Mouse (Mus musculus): Measurements from ENCODE around the gene Ergic1. TPM values are rescaled to one million over a fixed set of nuclear protein-coding genes. Genes with fewer than 3 reads are reported as not detected.

Ergic1 gene
- polyA plus RNA-seq, 1 experiment = 114 TPM

DNA sequence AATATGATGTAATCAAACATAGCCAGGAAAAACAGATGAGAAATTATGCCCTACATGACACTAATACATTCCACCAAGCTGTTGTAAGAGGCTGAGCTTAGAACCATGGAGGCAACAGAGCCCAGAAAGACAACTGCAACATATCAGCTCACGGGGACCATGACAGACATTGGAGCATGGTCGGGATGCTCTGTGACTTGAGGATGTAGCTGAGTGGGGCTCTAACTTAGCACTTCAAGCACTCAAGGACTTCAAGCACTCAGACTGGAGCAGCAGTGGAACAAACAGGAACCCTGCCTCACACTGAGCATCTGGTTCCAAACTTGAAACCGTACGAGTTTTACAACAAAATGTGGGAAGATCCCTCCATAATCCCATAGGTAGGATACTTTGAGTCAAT, 45.6 kb upstream of the Ergic1 start:
- no peaks in the 10 kb centered on the region for H3K36me3 ChIP-seq (ENCODE audit: control insufficient read depth, insufficient read depth)
- H3K79me3 ChIP-seq (ENCODE audit: low read depth) = no peaks in the 10 kb centered on the region
- H3ac ChIP-seq (ENCODE audit: control insufficient read depth, insufficient read length, low read depth) = no peak overlapping the region
- H3K27me3 ChIP-seq (ENCODE audit: control insufficient read depth, insufficient read depth, insufficient read length) = no peaks in the 10 kb centered on the region
- H3K79me2 ChIP-seq (ENCODE audit: control insufficient read depth, insufficient read depth) = no peaks in the 10 kb centered on the region
- no peak overlapping the region for H3K4me3 ChIP-seq (ENCODE audit: insufficient read depth, poor library complexity, severe bottlenecking)
- no peak for TF ChIP-seq CEBPB (IDR thresholded peaks at IDR 0.05; ENCODE audit: low read depth)
- no peak for TF ChIP-seq MAX (IDR thresholded peaks at IDR 0.05)
- no peak for TF ChIP-seq FOSL1 (IDR thresholded peaks at IDR 0.05; ENCODE audit: insufficient read depth, low read length, poor library complexity, severe bottlenecking)
- TF ChIP-seq MYOG (IDR thresholded peaks at IDR 0.05; ENCODE audit: control insufficient read depth, extremely low read depth, insufficient read length) = no peak
- TF ChIP-seq USF1 (IDR thresholded peaks at IDR 0.05; ENCODE audit: low read depth) = no peak
- TF ChIP-seq MYOD1 (IDR thresholded peaks at IDR 0.05; ENCODE audit: control insufficient read depth, insufficient read length, low read depth) = no peak
- no peak for TF ChIP-seq CTCF (IDR thresholded peaks at IDR 0.05; ENCODE audit: control insufficient read depth, insufficient read depth, insufficient read length)

DNA sequence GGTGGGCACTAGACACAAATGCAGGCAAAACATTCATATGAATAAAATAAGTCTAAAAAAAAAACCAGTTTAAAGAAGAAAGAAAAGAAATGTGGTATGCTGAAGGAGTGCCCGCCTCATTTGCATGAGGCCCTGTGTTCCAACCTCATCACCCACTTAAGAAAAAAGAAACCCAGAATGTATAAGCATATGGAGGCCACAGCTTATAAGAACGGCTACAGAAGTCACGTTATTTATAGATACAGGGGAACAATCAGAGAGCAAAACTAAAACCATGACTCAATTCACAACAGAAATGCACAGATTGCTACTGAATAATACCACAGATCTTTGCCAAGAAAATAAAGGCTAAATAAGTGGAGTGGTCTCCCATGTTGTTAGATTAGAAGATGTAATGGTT, 43.0 kb upstream of the Ergic1 start:
- no peak overlapping the region for H3ac ChIP-seq (ENCODE audit: control insufficient read depth, insufficient read length, low read depth)
- no peaks in the 10 kb centered on the region for H3K27me3 ChIP-seq (ENCODE audit: control insufficient read depth, insufficient read depth, insufficient read length)
- H3K4me3 ChIP-seq (ENCODE audit: insufficient read depth, poor library complexity, severe bottlenecking) = no peak overlapping the region
- no peaks in the 10 kb centered on the region for H3K36me3 ChIP-seq (ENCODE audit: control insufficient read depth, insufficient read depth)
- no peaks in the 10 kb centered on the region for H3K79me2 ChIP-seq (ENCODE audit: control insufficient read depth, insufficient read depth)
- TF ChIP-seq CEBPB (IDR thresholded peaks at IDR 0.05; ENCODE audit: low read depth) (no peak), MYOD1 (IDR thresholded peaks at IDR 0.05; ENCODE audit: control insufficient read depth, insufficient read length, low read depth) (no peak), MYOG (IDR thresholded peaks at IDR 0.05; ENCODE audit: control insufficient read depth, extremely low read depth, insufficient read length) (no peak), USF1 (IDR thresholded peaks at IDR 0.05; ENCODE audit: low read depth) (no peak), CTCF (IDR thresholded peaks at IDR 0.05; ENCODE audit: control insufficient read depth, insufficient read depth, insufficient read length) (no peak), FOSL1 (IDR thresholded peaks at IDR 0.05; ENCODE audit: insufficient read depth, low read length, poor library complexity, severe bottlenecking) (no peak), MAX (IDR thresholded peaks at IDR 0.05) (no peak)
- H3K79me3 ChIP-seq (ENCODE audit: low read depth) = no peaks in the 10 kb centered on the region

DNA sequence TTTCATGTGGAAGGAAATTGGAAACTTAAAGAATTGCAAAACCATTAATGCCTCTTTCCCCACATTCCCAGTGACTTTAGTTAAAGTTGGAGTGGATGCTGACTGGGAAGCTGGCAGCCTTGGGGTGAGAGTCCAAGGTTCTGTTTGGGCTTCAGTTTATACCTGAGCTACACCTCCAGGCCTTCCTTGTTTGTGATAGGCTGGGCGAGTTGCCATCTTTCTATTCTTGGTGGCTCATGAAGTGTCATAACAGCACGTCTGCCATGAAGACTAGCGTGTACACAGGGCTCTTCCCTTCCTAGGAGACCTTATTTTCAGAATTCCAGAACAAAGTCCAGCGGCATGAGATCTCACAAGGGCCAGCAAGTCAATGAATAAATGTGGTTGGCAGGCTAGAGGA, 38.6 kb upstream of the Ergic1 start:
- TF ChIP-seq MYOG (IDR thresholded peaks at IDR 0.05; ENCODE audit: control insufficient read depth, extremely low read depth, insufficient read length) = no peak
- no peak for TF ChIP-seq FOSL1 (IDR thresholded peaks at IDR 0.05; ENCODE audit: insufficient read depth, low read length, poor library complexity, severe bottlenecking)
- no peak for TF ChIP-seq CTCF (IDR thresholded peaks at IDR 0.05; ENCODE audit: control insufficient read depth, insufficient read depth, insufficient read length)
- TF ChIP-seq MAX (IDR thresholded peaks at IDR 0.05) = no peak
- TF ChIP-seq MYOD1 (IDR thresholded peaks at IDR 0.05; ENCODE audit: control insufficient read depth, insufficient read length, low read depth) = no peak
- TF ChIP-seq CEBPB (IDR thresholded peaks at IDR 0.05; ENCODE audit: low read depth) = no peak
- TF ChIP-seq USF1 (IDR thresholded peaks at IDR 0.05; ENCODE audit: low read depth) = no peak
- H3K27me3 ChIP-seq (ENCODE audit: control insufficient read depth, insufficient read depth, insufficient read length) = no peaks in the 10 kb centered on the region
- H3K36me3 ChIP-seq (ENCODE audit: control insufficient read depth, insufficient read depth) = no peaks in the 10 kb centered on the region
- no peaks in the 10 kb centered on the region for H3K79me3 ChIP-seq (ENCODE audit: low read depth)
- no peak overlapping the region for H3K4me3 ChIP-seq (ENCODE audit: insufficient read depth, poor library complexity, severe bottlenecking)
- H3ac ChIP-seq (ENCODE audit: control insufficient read depth, insufficient read length, low read depth) = no peak overlapping the region
- no peaks in the 10 kb centered on the region for H3K79me2 ChIP-seq (ENCODE audit: control insufficient read depth, insufficient read depth)

DNA sequence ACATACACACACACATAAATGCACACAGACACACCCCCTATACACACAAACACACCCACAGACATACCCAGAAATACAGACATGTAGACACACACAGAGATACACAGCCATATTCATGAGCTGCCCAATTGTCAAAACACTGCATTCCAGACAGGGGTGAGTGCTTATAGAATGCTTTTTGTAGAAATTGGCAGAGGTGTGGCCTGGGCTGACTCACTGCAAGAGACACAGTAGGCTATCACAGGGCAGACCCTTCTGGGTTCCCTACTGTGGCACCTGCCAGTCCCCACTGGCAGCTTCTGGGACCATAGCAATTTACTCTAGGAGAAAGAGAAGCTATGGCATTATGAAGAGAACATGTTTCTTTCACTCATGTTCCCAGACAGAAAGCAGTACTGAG, 37.0 kb upstream of the Ergic1 start:
- Histone ChIP-seq H3K79me3 (ENCODE audit: low read depth) (no peaks in the 10 kb centered on the region), H3K36me3 (ENCODE audit: control insufficient read depth, insufficient read depth) (no peaks in the 10 kb centered on the region)

DNA sequence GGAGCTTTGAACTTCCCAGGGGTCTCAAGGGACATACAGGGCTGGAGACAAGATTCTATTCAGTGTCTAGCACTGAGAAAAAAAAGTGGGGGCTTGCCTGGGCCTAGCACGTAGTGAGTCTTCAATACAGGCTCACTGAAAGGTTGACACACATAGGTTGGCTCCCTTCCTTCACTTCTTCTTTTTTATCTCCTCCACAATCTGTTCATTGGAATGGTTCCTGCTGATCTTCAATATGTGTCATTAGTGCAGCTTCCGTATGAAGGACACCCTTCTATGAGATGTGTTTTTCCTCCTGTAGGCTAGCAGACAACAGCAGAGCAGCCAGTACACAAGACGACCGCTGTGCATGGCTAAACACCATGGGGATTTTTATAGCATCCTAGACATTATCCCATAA, 36.5 kb upstream of the Ergic1 start:
- H3K79me2 ChIP-seq (ENCODE audit: control insufficient read depth, insufficient read depth) = no peaks in the 10 kb centered on the region
- no peaks in the 10 kb centered on the region for H3K36me3 ChIP-seq (ENCODE audit: control insufficient read depth, insufficient read depth)
- no peaks in the 10 kb centered on the region for H3K27me3 ChIP-seq (ENCODE audit: control insufficient read depth, insufficient read depth, insufficient read length)
- H3K79me3 ChIP-seq (ENCODE audit: low read depth) = no peaks in the 10 kb centered on the region
- H3ac ChIP-seq (ENCODE audit: control insufficient read depth, insufficient read length, low read depth) = no peak overlapping the region
- TF ChIP-seq CTCF (IDR thresholded peaks at IDR 0.05; ENCODE audit: control insufficient read depth, insufficient read depth, insufficient read length) (no peak), MYOD1 (IDR thresholded peaks at IDR 0.05; ENCODE audit: control insufficient read depth, insufficient read length, low read depth) (no peak), MAX (IDR thresholded peaks at IDR 0.05) (no peak), USF1 (IDR thresholded peaks at IDR 0.05; ENCODE audit: low read depth) (no peak), CEBPB (IDR thresholded peaks at IDR 0.05; ENCODE audit: low read depth) (no peak), FOSL1 (IDR thresholded peaks at IDR 0.05; ENCODE audit: insufficient read depth, low read length, poor library complexity, severe bottlenecking) (no peak), MYOG (IDR thresholded peaks at IDR 0.05; ENCODE audit: control insufficient read depth, extremely low read depth, insufficient read length) (no peak)
- H3K4me3 ChIP-seq (ENCODE audit: insufficient read depth, poor library complexity, severe bottlenecking) = no peak overlapping the region

More for the DNA sequence above, 37.0 kb upstream of the Ergic1 start:
- no peak overlapping the region for H3ac ChIP-seq (ENCODE audit: control insufficient read depth, insufficient read length, low read depth)
- no peaks in the 10 kb centered on the region for H3K79me2 ChIP-seq (ENCODE audit: control insufficient read depth, insufficient read depth)
- H3K4me3 ChIP-seq (ENCODE audit: insufficient read depth, poor library complexity, severe bottlenecking) = no peak overlapping the region
- no peak for TF ChIP-seq FOSL1 (IDR thresholded peaks at IDR 0.05; ENCODE audit: insufficient read depth, low read length, poor library complexity, severe bottlenecking)
- TF ChIP-seq CEBPB (IDR thresholded peaks at IDR 0.05; ENCODE audit: low read depth) = no peak
- no peak for TF ChIP-seq MYOG (IDR thresholded peaks at IDR 0.05; ENCODE audit: control insufficient read depth, extremely low read depth, insufficient read length)
- TF ChIP-seq MYOD1 (IDR thresholded peaks at IDR 0.05; ENCODE audit: control insufficient read depth, insufficient read length, low read depth) = no peak
- no peak for TF ChIP-seq USF1 (IDR thresholded peaks at IDR 0.05; ENCODE audit: low read depth)
- no peak for TF ChIP-seq CTCF (IDR thresholded peaks at IDR 0.05; ENCODE audit: control insufficient read depth, insufficient read depth, insufficient read length)
- no peak for TF ChIP-seq MAX (IDR thresholded peaks at IDR 0.05)
- no peaks in the 10 kb centered on the region for H3K27me3 ChIP-seq (ENCODE audit: control insufficient read depth, insufficient read depth, insufficient read length)

DNA sequence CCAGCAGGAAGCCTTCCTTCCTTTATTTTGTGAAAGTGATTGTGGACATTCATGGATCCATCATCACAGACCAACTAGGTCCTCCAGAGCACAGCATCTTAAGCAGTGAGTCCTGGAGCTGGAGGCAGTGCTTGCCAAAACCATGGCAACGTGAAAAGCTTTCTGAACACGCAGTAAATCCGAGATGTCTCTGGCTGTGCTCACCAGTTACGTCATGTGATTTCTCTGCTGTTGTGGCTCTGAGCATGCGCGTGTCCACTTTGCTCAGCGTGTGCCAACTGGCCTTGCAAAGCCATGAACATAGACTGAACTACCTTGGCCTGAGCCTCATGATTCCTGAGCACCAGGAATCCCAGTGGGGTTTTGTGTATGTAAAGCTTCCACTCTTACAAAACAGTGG, 36.0 kb upstream of the Ergic1 start:
- no peaks in the 10 kb centered on the region for H3K79me3 ChIP-seq (ENCODE audit: low read depth)
- H3ac ChIP-seq (ENCODE audit: control insufficient read depth, insufficient read length, low read depth) = no peak overlapping the region
- H3K79me2 ChIP-seq (ENCODE audit: control insufficient read depth, insufficient read depth) = no peaks in the 10 kb centered on the region
- H3K27me3 ChIP-seq (ENCODE audit: control insufficient read depth, insufficient read depth, insufficient read length) = no peaks in the 10 kb centered on the region
- TF ChIP-seq MYOD1 (IDR thresholded peaks at IDR 0.05; ENCODE audit: control insufficient read depth, insufficient read length, low read depth) = no peak
- no peak for TF ChIP-seq FOSL1 (IDR thresholded peaks at IDR 0.05; ENCODE audit: insufficient read depth, low read length, poor library complexity, severe bottlenecking)
- TF ChIP-seq MAX (IDR thresholded peaks at IDR 0.05) = no peak
- TF ChIP-seq CEBPB (IDR thresholded peaks at IDR 0.05; ENCODE audit: low read depth) = no peak
- no peak for TF ChIP-seq CTCF (IDR thresholded peaks at IDR 0.05; ENCODE audit: control insufficient read depth, insufficient read depth, insufficient read length)
- TF ChIP-seq USF1 (IDR thresholded peaks at IDR 0.05; ENCODE audit: low read depth) = no peak
- H3K4me3 ChIP-seq (ENCODE audit: insufficient read depth, poor library complexity, severe bottlenecking) = no peak overlapping the region
- no peaks in the 10 kb centered on the region for H3K36me3 ChIP-seq (ENCODE audit: control insufficient read depth, insufficient read depth)
